Mouse (Mus musculus): ENCODE measurements around the gene Hdlbp.

DNA sequence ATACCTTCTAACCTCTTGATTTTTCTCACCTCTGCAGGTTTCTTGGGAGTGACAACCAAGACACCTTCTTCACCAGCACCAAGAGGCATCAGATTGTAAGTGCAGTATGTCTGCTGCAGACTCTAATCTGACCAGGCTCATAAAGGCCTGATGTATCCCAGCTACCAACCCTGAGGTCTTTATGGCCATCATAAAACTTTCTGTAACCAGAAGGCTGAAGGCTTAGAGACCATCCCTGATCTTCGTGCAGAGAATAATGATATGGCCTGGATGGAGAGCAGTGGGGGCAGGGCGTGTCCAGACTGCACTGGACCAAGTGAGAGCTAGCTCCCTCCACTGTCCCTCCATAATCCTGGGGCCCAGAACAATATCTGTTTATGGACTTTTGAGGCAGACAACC, 91.4 kb downstream of the Hdlbp start:
- no peak for TF ChIP-seq CTCF (IDR thresholded peaks at IDR 0.05)
- no peak for TF ChIP-seq EP300 (IDR thresholded peaks at IDR 0.05)

All from lung, postnatal 0 days (tissue).